Mouse (Mus musculus) CH12F3 (cell line): ENCODE results near the gene Txndc16.

Experiments
- in situ Hi-C: fragments of 300-500 bp; cut with MboI; formaldehyde crosslinking; loops from 2 replicates; pipeline ENCODE4 v1.14.3; 2020; ENCODE audit warnings: low sequenced_read_pairs

Txndc16 gene

GRCm38 (mm10) chr14:45155511-45156173 lies 64.5 kb downstream of the Txndc16 start:
- in situ Hi-C loops: no loop called here

- in situ Hi-C loops: no loop called here
Observed at GRCm38 (mm10) chr14:45153258-45153657, 66.9 kb downstream of the Txndc16 start.

- in situ Hi-C loops: no loop called here
Observed at GRCm38 (mm10) chr14:45142511-45142910, 77.6 kb downstream of the Txndc16 start.

GRCm38 (mm10) chr14:45140344-45141080 lies 79.6 kb downstream of the Txndc16 start:
- in situ Hi-C loops: no loop called here

- in situ Hi-C loops: loop anchor here (5.0 kb wide), 1 partner anchor 159 kb away; no protein-coding TSS in a partner anchor
Observed at GRCm38 (mm10) chr14:45135961-45136360, 84.2 kb downstream of the Txndc16 start.

GRCm38 (mm10) chr14:45135560-45135959 lies 84.6 kb downstream of the Txndc16 start:
- in situ Hi-C loops: loop anchor here (5.0 kb wide), 1 partner anchor 158 kb away; no protein-coding TSS in a partner anchor

- in situ Hi-C loops: no loop called here
Observed at GRCm38 (mm10) chr14:45118359-45118758, 101.8 kb downstream of the Txndc16 start.

- in situ Hi-C loops: no loop called here
Observed at GRCm38 (mm10) chr14:45102201-45102600, 117.9 kb downstream of the Txndc16 start.

- in situ Hi-C loops: no loop called here
Observed at GRCm38 (mm10) chr14:45092327-45092726, 127.8 kb downstream of the Txndc16 start.

- in situ Hi-C loops: no loop called here
Observed at GRCm38 (mm10) chr14:45090011-45090410, 130.1 kb downstream of the Txndc16 start.

GRCm38 (mm10) chr14:45085651-45086425 lies 134.3 kb downstream of the Txndc16 start:
- in situ Hi-C loops: no loop called here

- in situ Hi-C loops: no loop called here
Observed at GRCm38 (mm10) chr14:45084656-45085280, 135.4 kb downstream of the Txndc16 start.

- in situ Hi-C loops: no loop called here
Observed at GRCm38 (mm10) chr14:45083540-45083939, 136.6 kb downstream of the Txndc16 start.
